Mouse (Mus musculus) cerebellum, adult 9-11 months (tissue): ENCODE data around the gene Snd1.
A peak's percentile ranks its signal among the peaks of the same experiment; 100 is the strongest.

Experiments used
- DNase-seq: peaks from one replicate; pipeline ENCODE4 v3.0.0; 2022

The Snd1 gene

GRCm38 (mm10) chr6:28981966-28982701 lies 507.2 kb downstream of the Snd1 start:
- DNase-seq = peak; percentile 76

GRCm38 (mm10) chr6:28982817-28983216 lies 507.9 kb downstream of the Snd1 start:
- DNase-seq = no peak
